Mouse (Mus musculus) MN1 (cell line): ENCODE data around the gene Rela.
"Not testable (repeated sequence)": the region's sequence is repeated elsewhere in the genome, so short reads cannot be mapped to it uniquely, and the experiment has no call there.

Experiments used
- DNase-seq: peaks from one replicate; pipeline ENCODE4 v3.0.0-alpha.2; 2016; ENCODE audit warnings: low spot score

Gene Rela

DNA sequence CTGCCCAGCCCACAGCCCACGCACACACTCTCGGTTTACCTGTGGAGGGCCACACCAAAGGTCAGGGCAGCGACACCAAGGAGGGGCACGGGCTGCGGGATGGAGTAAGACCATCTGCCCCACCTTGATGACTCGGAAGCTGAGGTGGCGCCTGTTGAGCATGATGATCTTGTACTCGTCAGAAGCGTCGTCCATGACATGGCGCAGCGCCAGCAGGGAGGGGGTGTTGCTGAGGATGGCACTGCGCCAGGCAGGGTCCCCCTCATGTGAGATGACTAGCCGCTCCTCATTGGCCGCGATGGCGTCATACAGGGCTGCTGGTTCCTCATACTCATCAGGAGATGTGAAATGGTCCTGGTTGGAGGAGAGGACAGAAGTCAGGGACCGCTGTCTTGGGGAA lies 29.1 kb downstream of the Rela start:
- DNase-seq: no peak

DNA sequence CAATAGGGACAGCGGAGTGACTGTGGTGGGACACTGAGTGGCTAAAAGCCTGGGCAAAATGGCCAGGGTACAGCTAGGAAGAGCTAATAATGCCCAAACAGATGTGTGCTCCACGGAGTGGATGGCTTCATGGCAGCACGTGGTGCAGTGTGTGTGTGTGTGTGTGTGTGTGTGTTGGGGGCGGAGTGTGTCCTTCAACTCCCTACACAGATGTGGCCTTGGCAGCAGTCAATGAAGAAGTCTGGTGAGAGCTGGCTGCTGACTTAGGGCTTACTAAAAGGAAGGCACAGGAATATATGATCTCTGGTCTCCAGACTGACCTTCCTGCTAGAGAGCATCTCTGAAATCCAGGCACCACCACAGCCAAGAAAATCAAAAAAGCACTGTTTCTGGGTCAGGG lies 31.1 kb downstream of the Rela start:
- no peak for DNase-seq

GRCm38 (mm10) chr19:5680432-5680831 lies 43.1 kb downstream of the Rela start:
- no peak for DNase-seq

DNA sequence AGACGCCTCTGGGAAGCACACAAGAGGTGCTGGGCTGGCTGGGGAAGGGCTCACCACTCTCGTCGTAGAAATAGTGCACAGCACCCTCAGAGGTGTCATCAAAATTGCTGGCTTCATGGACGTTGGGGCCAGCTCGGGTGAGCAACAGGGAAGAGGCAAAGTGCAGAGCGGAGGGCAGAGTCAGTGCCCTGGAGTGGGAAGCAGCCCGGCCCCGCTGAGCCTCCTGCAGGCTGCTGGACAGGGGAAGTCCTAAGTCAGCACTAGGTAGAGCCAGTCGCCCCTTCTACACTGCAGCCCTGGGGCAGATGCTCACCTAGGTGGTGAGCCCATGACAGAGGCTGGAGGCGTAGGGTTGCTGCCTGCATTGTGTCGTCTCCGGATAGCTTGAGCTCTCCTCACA lies 47.0 kb downstream of the Rela start:
- no peak for DNase-seq

GRCm38 (mm10) chr19:5684985-5685384 lies 47.7 kb downstream of the Rela start:
- DNase-seq: no peak

DNA sequence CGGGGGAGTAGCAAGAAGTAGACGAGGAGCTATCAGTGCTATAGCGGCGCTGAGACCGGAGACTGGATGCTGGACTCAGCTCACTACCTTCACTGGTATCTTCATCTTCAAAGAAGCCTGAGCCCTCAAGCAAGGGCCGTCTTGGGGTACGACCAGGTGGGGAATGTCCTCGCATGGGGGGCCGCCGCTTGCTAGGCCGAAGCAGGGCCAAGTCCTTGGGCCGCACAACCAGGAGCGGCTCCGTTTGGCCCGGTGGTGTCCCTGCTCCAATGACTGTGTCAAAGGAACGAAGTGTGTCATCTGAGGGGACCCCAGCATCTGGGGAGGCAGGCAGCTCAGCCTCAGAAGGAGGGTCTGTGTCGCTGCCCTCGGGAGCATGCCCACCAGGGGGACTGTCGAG lies 48.1 kb downstream of the Rela start:
- no peak for DNase-seq

GRCm38 (mm10) chr19:5685861-5686260 lies 48.6 kb downstream of the Rela start:
- DNase-seq: no peak

GRCm38 (mm10) chr19:5686437-5686836 lies 49.2 kb downstream of the Rela start:
- no peak for DNase-seq

- not testable (repeated sequence) for DNase-seq
These were observed 49.7 kb downstream of the Rela start for GRCm38 (mm10) chr19:5686954-5687353.

DNA sequence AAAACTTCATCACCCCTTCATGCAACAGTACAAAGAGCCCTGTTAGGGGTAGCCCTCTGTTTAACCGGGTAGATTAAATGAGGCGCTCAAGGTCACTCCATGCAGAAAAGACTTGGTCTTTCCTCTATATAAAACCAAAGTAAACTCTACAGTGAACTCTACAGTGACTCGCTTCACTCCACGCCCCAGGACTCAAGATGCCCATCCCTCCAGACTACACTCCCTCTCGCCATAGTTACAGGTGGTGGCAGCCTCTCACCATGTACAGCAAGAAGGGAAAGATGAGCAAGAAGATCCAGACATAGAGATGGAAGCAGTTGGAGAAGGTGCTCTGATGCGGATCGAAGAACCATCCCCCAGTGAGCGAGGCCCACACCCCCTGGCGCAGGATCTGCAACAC lies 50.5 kb downstream of the Rela start:
- DNase-seq: no peak

DNA sequence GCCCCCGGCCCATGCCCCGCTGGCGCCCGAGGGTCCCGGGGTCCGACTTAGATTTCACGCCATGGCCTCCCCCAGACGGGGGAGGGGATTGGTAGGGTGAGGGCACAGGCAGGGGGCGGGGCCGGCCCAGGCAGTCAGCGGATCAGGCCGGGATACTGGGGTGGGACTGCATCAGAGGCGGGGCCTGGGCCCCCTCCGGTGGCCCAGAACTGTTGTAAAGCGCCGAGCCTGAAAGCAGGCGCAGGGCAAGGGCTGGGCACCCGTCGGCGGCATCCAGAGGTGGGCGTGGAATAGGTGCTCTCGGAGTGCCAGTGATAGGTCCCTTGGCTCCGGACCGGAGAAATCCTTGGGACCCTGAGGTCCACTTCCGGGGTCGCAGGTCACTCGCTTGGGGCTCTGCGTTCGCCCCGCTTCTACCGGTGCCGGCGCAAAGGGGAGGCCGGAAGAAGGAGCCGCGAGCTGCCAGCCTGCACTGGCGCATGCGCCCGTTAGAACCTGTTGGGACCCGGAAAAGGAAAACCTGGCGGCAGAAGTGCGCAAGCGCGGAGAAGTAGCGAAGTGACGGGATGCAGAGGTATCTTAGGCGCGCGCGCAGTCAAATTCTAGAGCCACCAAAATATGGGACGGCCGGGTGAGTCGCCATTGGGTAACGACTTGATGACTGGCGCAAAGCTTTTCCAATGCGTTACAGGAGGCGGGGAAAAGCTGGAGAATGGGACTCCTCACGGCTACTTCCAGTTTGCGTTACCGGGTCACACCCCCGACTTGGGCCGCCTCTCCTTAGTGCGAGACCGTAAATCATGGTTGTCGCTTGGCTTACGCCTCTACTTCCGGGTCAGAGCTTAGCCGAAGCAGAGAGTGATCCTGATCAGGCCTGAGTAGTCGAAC lies 51.2 kb downstream of the Rela start, which contains the start of the genes Map3k11 and Pcnx3:
TSS of gene Map3k11 (plus strand) at position 543 of the 888 bp plus-strand sequence.
TSS of gene Pcnx3 (minus strand) at position 709 of the 888 bp plus-strand sequence.
- DNase-seq: peak; percentile 95

DNA sequence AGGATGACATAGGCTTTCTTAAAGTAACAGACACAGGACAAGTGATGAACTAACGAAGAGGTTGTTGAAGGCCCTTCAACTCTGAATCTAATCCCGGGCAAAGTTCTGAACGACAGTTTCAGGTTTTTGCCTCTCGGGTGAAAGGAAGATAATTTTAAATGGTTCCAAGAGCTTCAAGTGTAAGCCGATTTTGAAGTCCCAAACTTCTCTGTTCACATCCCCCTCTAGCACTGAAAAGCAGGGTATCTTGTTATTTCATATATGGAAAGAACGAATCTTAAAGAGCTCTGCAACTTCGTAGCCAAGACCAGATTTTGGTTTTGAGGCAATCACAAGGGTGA lies 51.8 kb downstream of the Rela start:
- no peak for DNase-seq

- peak; percentile 76 for DNase-seq
These were observed 52.5 kb downstream of the Rela start for GRCm38 (mm10) chr19:5689565-5690342.

DNA sequence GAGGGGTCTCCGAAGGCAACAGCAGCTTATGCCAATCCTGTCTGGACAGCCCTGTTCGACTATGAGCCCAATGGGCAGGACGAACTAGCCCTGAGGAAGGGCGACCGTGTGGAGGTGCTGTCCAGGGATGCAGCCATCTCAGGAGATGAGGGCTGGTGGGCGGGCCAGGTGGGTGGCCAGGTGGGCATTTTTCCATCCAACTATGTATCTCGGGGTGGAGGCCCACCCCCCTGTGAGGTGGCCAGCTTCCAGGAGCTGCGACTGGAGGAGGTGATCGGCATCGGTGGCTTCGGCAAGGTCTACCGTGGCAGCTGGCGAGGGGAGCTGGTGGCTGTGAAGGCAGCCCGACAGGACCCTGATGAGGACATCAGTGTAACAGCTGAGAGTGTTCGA lies 53.1 kb downstream of the Rela start:
- DNase-seq: no peak

DNA sequence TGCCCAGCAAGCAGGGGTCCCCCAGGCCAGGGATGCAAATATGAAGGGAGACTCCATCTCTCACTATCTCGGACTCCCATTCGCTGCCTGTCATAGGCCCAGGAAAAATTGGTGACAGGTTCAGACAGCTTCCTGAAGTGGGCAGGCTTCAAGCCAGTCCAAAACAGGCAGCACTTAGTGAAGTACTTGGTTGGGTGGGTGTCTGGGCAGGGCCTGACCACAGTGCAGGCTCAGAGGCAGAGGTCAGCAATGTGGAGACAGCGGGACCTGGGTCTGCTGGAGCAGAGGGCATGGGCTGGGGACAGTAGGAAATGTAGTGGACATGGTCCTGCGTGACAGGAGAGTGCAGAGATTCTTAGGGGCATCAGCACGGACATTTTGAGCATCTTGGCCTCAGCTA lies 54.3 kb downstream of the Rela start:
- DNase-seq: no peak

DNA sequence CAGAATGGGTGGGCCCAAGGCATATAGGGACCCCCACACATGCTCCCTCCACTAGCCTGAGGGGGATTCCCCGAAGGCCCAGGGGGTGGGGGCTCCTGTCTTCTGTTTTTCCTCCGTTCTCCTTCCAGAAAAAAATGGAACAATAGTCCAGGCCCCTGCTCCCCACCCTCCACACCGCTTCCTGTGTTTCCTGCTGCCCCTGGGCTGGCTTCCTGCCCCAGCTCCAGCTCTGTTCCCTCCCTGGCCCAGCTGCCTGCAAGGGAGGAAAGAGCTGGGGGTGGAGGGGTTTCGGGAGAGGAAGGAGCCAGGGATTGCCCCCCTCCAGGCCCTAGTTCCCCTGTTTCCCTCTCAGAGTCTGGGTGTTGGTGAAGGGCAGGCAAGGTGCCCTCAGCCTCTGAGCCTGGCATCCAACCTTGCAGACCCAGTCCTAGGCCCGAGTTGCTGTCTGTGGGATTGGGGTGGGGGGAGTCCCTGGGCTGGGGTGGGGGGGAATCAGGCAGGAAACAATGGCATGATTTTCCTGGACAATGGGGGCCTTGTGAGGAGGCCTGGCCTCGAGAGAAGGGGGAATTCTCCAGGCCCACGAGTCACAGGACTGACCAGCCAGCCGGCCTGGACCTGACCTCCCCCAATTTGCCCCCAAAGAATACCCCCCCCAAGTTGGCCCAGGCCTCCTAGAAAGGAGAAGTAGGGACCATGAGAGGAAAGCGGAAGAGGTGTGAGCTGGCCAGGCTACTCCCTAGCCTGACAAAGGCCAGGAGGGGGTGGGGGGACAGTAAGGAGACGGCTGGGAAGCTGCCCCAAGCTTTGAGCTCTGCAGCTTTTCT lies 55.0 kb downstream of the Rela start:
- DNase-seq: no peak

- DNase-seq: peak; percentile 26
These were observed 55.7 kb downstream of the Rela start for GRCm38 (mm10) chr19:5692913-5693396.

DNA sequence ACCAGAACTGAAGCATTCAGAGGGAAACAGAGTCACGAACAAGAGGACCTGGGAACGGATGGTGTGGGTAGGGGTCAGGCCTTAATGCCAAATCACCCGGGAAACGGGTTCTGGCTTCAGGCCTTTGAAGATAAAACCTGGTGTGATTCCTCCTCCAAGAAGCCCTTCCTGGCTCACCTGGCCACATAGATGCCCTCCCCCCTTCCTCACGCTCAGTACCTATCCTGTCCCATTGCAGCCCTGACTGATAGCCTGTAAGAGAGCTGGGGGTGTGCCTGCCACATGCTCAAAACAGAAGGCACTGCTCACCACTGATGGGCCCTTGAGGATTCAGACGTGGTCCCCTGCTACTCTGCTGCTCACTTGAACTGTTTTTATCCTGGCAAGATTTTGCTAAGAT lies 56.5 kb downstream of the Rela start:
- no peak for DNase-seq

DNA sequence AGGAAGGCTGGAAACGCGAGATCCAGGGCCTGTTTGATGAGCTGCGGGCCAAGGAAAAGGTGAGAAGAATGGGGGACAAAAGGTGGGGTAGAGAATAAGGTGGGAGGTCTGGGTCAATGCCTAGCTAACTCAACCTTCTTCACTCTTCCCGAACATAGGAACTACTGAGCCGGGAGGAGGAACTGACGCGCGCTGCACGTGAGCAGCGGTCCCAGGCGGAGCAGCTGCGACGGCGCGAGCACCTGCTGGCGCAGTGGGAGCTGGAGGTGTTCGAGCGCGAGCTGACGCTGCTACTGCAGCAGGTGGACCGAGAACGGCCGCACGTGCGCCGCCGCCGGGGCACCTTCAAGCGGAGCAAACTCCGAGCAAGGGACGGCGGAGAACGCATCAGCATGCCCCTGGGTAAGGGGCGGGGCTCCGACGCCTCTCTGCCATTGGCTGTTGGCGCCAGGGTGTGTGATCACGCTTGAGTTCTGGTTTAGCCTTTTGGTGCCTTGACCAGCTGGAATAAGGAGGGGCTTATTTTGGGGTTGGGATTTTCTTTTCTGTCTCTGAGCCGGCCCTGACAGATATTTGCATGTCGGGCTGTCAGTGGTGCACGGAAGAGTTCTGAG lies 58.7 kb downstream of the Rela start:
- DNase-seq: no peak
